Mouse (Mus musculus) heart, embryonic 14.5 days (tissue): ENCODE measurements around the gene Adamtsl1. TPM values are rescaled to one million over a fixed set of nuclear protein-coding genes. Genes with fewer than 3 reads are reported as not detected.

Source experiments
- ATAC-seq: fragments of 200-750 bp; cut with Nextera tagmentation; 2 replicates; pipeline ENCODE4 v1.8.0; 2017; ENCODE audit warnings: low read depth, moderate TSS enrichment; ENCODE audit not compliant: insufficient number of reproducible peaks, insufficient read depth, low FRiP score
- H3K27ac ChIP-seq, 2 experiments: fragments of 200-500 bp in 1 of 2; fragments of 300-500 bp in 1 of 2; sonication (generic) in 1 of 2; replicated peaks in 1 of 2; 2 replicates each; pipeline ENCODE4 v1.5.1; 2012 to 2014; ENCODE audit warnings: low read depth in 2 of 2, low read length in 2 of 2, control low read depth in 1 of 2, mild to moderate bottlenecking in 1 of 2, mixed read lengths in 1 of 2; ENCODE audit not compliant: control insufficient read depth in 1 of 2, insufficient read depth in 1 of 2
- H3K27me3 ChIP-seq: fragments of 300-500 bp; sonication (generic); 2 replicates; pipeline ENCODE4 v1.6.1; 2014; ENCODE audit warnings: mild to moderate bottlenecking, low read length, control low read depth; ENCODE audit not compliant: control insufficient read depth, insufficient read depth
- H3K36me3 ChIP-seq: fragments of 300-500 bp; sonication (generic); 2 replicates; pipeline ENCODE4 v1.6.1; 2014; ENCODE audit warnings: mild to moderate bottlenecking, control low read depth, low read length, mixed read lengths; ENCODE audit not compliant: control insufficient read depth, insufficient read depth
- H3K4me1 ChIP-seq, 2 experiments: fragments of 200-500 bp in 1 of 2; fragments of 300-500 bp in 1 of 2; sonication (generic) in 1 of 2; 2 replicates each; pipeline ENCODE4 v1.6.1; 2012 to 2014; ENCODE audit warnings: low read length in 2 of 2, control low read depth in 1 of 2, mixed read lengths in 1 of 2; ENCODE audit not compliant: control insufficient read depth in 2 of 2, insufficient read depth in 2 of 2
- H3K4me2 ChIP-seq: fragments of 300-500 bp; sonication (generic); 2 replicates; pipeline ENCODE4 v1.6.1; 2014; ENCODE audit warnings: mild to moderate bottlenecking, low read length
- H3K4me3 ChIP-seq, 2 experiments: fragments of 200-500 bp in 1 of 2; fragments of 300-500 bp in 1 of 2; sonication (generic) in 1 of 2; 2 replicates each; pipeline ENCODE4 v1.5.1; 2012 to 2014; ENCODE audit warnings: low read length in 2 of 2, mild to moderate bottlenecking in 2 of 2, control low read depth in 1 of 2, low read depth in 1 of 2, moderate library complexity in 1 of 2; ENCODE audit not compliant: control insufficient read depth in 1 of 2, insufficient read depth in 1 of 2
- H3K9ac ChIP-seq: fragments of 300-500 bp; sonication (generic); 2 replicates; pipeline ENCODE4 v1.6.1; 2014; ENCODE audit warnings: mild to moderate bottlenecking, low read length
- H3K9me3 ChIP-seq: fragments of 300-500 bp; sonication (generic); 2 replicates; pipeline ENCODE4 v1.6.1; 2016; ENCODE audit warnings: low read length, control low read depth; ENCODE audit not compliant: control insufficient read depth
- WGBS: fragments of 180-500 bp; shearing (Covaris S2); extraction: QIAGEN DNeasy Blood & Tissue Kit; methylation state at CpG from one replicate; pipeline ENCODE4 v1.1.7; 2014; 5-methylcytosine and 5-hydroxymethylcytosine counted together
- polyA plus RNA-seq: library from polyadenylated mRNA; unstranded; fragments of >200 nt; fragmentation: Nextera tagmentation; extraction: Ambion mirVana; gene quantifications from 2 replicates; pipeline ENCODE4 v1.2.1, GENCODE M21; 2014

Adamtsl1 gene
- polyA plus RNA-seq, 1 experiment from 2014 or later = 16.2 TPM

GRCm38 (mm10) chr4:85591037-85591436 is 77.1 kb downstream of the Adamtsl1 start:
- no peaks in the 10 kb centered on the region for H3K9me3 ChIP-seq
- ATAC-seq = no peak
- no peak overlapping the region for H3K9ac ChIP-seq
- H3K4me3 ChIP-seq = no peak overlapping the region
- H3K4me2 ChIP-seq = no peak overlapping the region
- WGBS = 58% methylated on average over 7 of the region's 7 CpGs
- no peaks in the 10 kb centered on the region for H3K4me1 ChIP-seq
- no peaks in the 10 kb centered on the region for H3K36me3 ChIP-seq
- H3K27ac ChIP-seq = no peak overlapping the region; a peak in 2 of 4 replicates
- H3K27me3 ChIP-seq = no peaks in the 10 kb centered on the region

- Histone ChIP-seq H3K36me3 (no peaks in the 10 kb centered on the region), H3K4me1 (no peaks in the 10 kb centered on the region), H3K4me2 (no peak overlapping the region), H3K4me3 (no peak overlapping the region), H3K9me3 (no peaks in the 10 kb centered on the region), H3K27ac (no peak overlapping the region), H3K27me3 (no peaks in the 10 kb centered on the region), H3K9ac (no peak overlapping the region)
- ATAC-seq = no peak
Observed at GRCm38 (mm10) chr4:85594159-85594558, 80.2 kb downstream of the Adamtsl1 start.

GRCm38 (mm10) chr4:85613331-85613730 is 99.4 kb downstream of the Adamtsl1 start:
- H3K4me3 ChIP-seq = no peak overlapping the region
- H3K9me3 ChIP-seq = no peaks in the 10 kb centered on the region
- H3K9ac ChIP-seq = no peak overlapping the region
- WGBS = 71% methylated on average over 3 of the region's 3 CpGs
- H3K27me3 ChIP-seq = no peaks in the 10 kb centered on the region
- no peaks in the 10 kb centered on the region for H3K36me3 ChIP-seq
- H3K4me1 ChIP-seq = no peaks in the 10 kb centered on the region
- H3K27ac ChIP-seq = no peak overlapping the region
- no peak for ATAC-seq
- H3K4me2 ChIP-seq = no peak overlapping the region

- no peak for ATAC-seq
Observed at GRCm38 (mm10) chr4:85618746-85619145, 104.8 kb downstream of the Adamtsl1 start.

GRCm38 (mm10) chr4:85619261-85619660 is 105.3 kb downstream of the Adamtsl1 start:
- WGBS = 75% methylated on average over 3 of the region's 3 CpGs
- Histone ChIP-seq H3K4me3 (no peak overlapping the region), H3K9ac (no peak overlapping the region), H3K27ac (no peak overlapping the region), H3K9me3 (no peaks in the 10 kb centered on the region), H3K36me3 (no peaks in the 10 kb centered on the region), H3K27me3 (no peaks in the 10 kb centered on the region), H3K4me2 (no peak overlapping the region), H3K4me1 (no peaks in the 10 kb centered on the region)
- ATAC-seq = no peak

More at GRCm38 (mm10) chr4:85618746-85619145, 104.8 kb downstream of the Adamtsl1 start:
- H3K4me1 ChIP-seq = no peaks in the 10 kb centered on the region
- no peaks in the 10 kb centered on the region for H3K36me3 ChIP-seq
- H3K27me3 ChIP-seq = no peaks in the 10 kb centered on the region
- H3K9me3 ChIP-seq = no peaks in the 10 kb centered on the region
- no peak overlapping the region for H3K4me3 ChIP-seq
- no peak overlapping the region for H3K4me2 ChIP-seq
- WGBS = 83% methylated on average over 5 of the region's 5 CpGs
- H3K9ac ChIP-seq = no peak overlapping the region
- no peak overlapping the region for H3K27ac ChIP-seq

GRCm38 (mm10) chr4:85629381-85629780 is 115.4 kb downstream of the Adamtsl1 start:
- Histone ChIP-seq H3K36me3 (no peaks in the 10 kb centered on the region), H3K9ac (no peak overlapping the region), H3K27me3 (no peaks in the 10 kb centered on the region), H3K4me2 (no peak overlapping the region), H3K27ac (no peak overlapping the region), H3K4me1 (no peaks in the 10 kb centered on the region; a peak in 1 of 4 replicates), H3K4me3 (no peak overlapping the region), H3K9me3 (no peaks in the 10 kb centered on the region)
- WGBS = 34% methylated on average over 7 of the region's 7 CpGs
- no peak for ATAC-seq

GRCm38 (mm10) chr4:85669271-85669670 is 155.3 kb downstream of the Adamtsl1 start:
- Histone ChIP-seq H3K9me3 (no peaks in the 10 kb centered on the region), H3K27me3 (no peaks in the 10 kb centered on the region), H3K9ac (no peak overlapping the region), H3K36me3 (no peaks in the 10 kb centered on the region), H3K4me3 (no peak overlapping the region), H3K27ac (no peak overlapping the region), H3K4me1 (no peaks in the 10 kb centered on the region), H3K4me2 (no peak overlapping the region)
- WGBS = 85% methylated on average over 5 of the region's 5 CpGs
- no peak for ATAC-seq

- Histone ChIP-seq H3K9ac (no peak overlapping the region), H3K4me2 (no peak overlapping the region), H3K27me3 (no peaks in the 10 kb centered on the region), H3K36me3 (no peaks in the 10 kb centered on the region), H3K27ac (no peak overlapping the region), H3K9me3 (no peaks in the 10 kb centered on the region), H3K4me1 (no peaks in the 10 kb centered on the region), H3K4me3 (no peak overlapping the region)
- WGBS = 67% methylated on average over 1 of the region's 1 CpGs
- no peak for ATAC-seq
Observed at GRCm38 (mm10) chr4:85669735-85670134, 155.8 kb downstream of the Adamtsl1 start.
